Mouse (Mus musculus) thymus, adult 2 months (tissue): Measurements from ENCODE around the gene Slc25a23.

Experiments
- CTCF ChIP-seq: fragments of 200-500 bp; IDR thresholded peaks from 2 replicates; pipeline ENCODE4 v1.5.1; 2012; ENCODE audit warnings: mild to moderate bottlenecking, control low read depth, low read length, moderate library complexity, borderline replicate concordance; ENCODE audit not compliant: control insufficient read depth, poor library complexity, insufficient read depth; ENCODE audit errors: extremely low read depth
- POLR2A ChIP-seq: fragments of 200-500 bp; IDR thresholded peaks from 2 replicates; pipeline ENCODE4 v1.6.1; 2012; ENCODE audit warnings: mild to moderate bottlenecking, low read length, control low read depth, moderate library complexity; ENCODE audit not compliant: control insufficient read depth, poor library complexity, insufficient read depth; ENCODE audit errors: extremely low read depth

GRCm38 (mm10) chr17:57001228-57001627 is 58.4 kb downstream of the Slc25a23 start:
- TF ChIP-seq CTCF, result no peak
- no peak for TF ChIP-seq POLR2A
